Mouse (Mus musculus) lung, postnatal 36 days (tissue): ENCODE measurements around the gene Asic2.

Experiments used
- DNase-seq: peaks from one replicate; pipeline ENCODE4 v3.0.0; 2022; ENCODE audit warnings: mixed read lengths

Gene Asic2

GRCm38 (mm10) chr11:81841001-81841400 lies 127.3 kb downstream of the Asic2 start:
- DNase-seq = no peak

GRCm38 (mm10) chr11:81838426-81838825 lies 129.8 kb downstream of the Asic2 start:
- DNase-seq = no peak

GRCm38 (mm10) chr11:81832381-81832780 lies 135.9 kb downstream of the Asic2 start:
- DNase-seq = no peak

- DNase-seq = no peak
These were observed 151.7 kb downstream of the Asic2 start for GRCm38 (mm10) chr11:81816531-81816930.

GRCm38 (mm10) chr11:81814816-81815215 lies 153.4 kb downstream of the Asic2 start:
- DNase-seq = no peak

GRCm38 (mm10) chr11:81806905-81807659 lies 161.2 kb downstream of the Asic2 start:
- DNase-seq = no peak

GRCm38 (mm10) chr11:81803544-81803943 lies 164.7 kb downstream of the Asic2 start:
- DNase-seq = no peak

GRCm38 (mm10) chr11:81802614-81803013 lies 165.6 kb downstream of the Asic2 start:
- no peak for DNase-seq

GRCm38 (mm10) chr11:81800899-81801298 lies 167.4 kb downstream of the Asic2 start:
- DNase-seq = no peak

GRCm38 (mm10) chr11:81793588-81793987 lies 174.7 kb downstream of the Asic2 start:
- DNase-seq = no peak

- DNase-seq = no peak
These were observed 176.7 kb downstream of the Asic2 start for GRCm38 (mm10) chr11:81791579-81791978.

- DNase-seq = peak; percentile 5
These were observed 187.7 kb downstream of the Asic2 start for GRCm38 (mm10) chr11:81780596-81780995.

GRCm38 (mm10) chr11:81779881-81780280 lies 188.4 kb downstream of the Asic2 start:
- DNase-seq = peak; percentile 34

GRCm38 (mm10) chr11:81771195-81771895 lies 196.9 kb downstream of the Asic2 start:
- no peak for DNase-seq

- DNase-seq = no peak
These were observed 198.5 kb downstream of the Asic2 start for GRCm38 (mm10) chr11:81769691-81770260.

GRCm38 (mm10) chr11:81768305-81768704 lies 200.0 kb downstream of the Asic2 start:
- no peak for DNase-seq

GRCm38 (mm10) chr11:81767781-81768180 lies 200.5 kb downstream of the Asic2 start:
- no peak for DNase-seq

- DNase-seq = no peak
These were observed 203.0 kb downstream of the Asic2 start for GRCm38 (mm10) chr11:81765288-81765687.

GRCm38 (mm10) chr11:81764778-81765177 lies 203.5 kb downstream of the Asic2 start:
- DNase-seq = no peak

- no peak for DNase-seq
These were observed 211.0 kb downstream of the Asic2 start for GRCm38 (mm10) chr11:81757221-81757620.

GRCm38 (mm10) chr11:81750876-81751275 lies 217.4 kb downstream of the Asic2 start:
- no peak for DNase-seq

GRCm38 (mm10) chr11:81750016-81750415 lies 218.2 kb downstream of the Asic2 start:
- DNase-seq = no peak

- no peak for DNase-seq
These were observed 229.3 kb downstream of the Asic2 start for GRCm38 (mm10) chr11:81738995-81739394.

- DNase-seq = no peak
These were observed 230.5 kb downstream of the Asic2 start for GRCm38 (mm10) chr11:81737777-81738176.
